Comparison of ENCODE assay signal across 8 mouse cellular contexts in genomic region chr13:52041467-52042421, GRCm38 (mm10).
DNase-seq lines count a peak whose midpoint lies in the region; ATAC-seq and TF ChIP-seq lines count a peak whose summit lies in the region.

No protein-coding gene starts in this region.

- ATAC-seq in forebrain, embryonic 16.5 days, result peak; percentile 54
- ATAC-seq in megakaryocyte progenitor cell, adult 5-6 weeks (replicated peaks; ENCODE audit: poor library complexity), result peak; percentile 71

- H3K9me3 ChIP-seq in forebrain, embryonic 16.5 days (ENCODE audit: control insufficient read depth, low read length), result no peaks in the 10 kb centered on the region

- H3K27me3 ChIP-seq in forebrain, embryonic 16.5 days (replicated peaks; ENCODE audit: control insufficient read depth, insufficient read depth, low read length), result no peaks in the 10 kb centered on the region

- H3K4me1 ChIP-seq in forebrain, embryonic 16.5 days (replicated peaks; ENCODE audit: control insufficient read depth, insufficient read depth, low read length), result peaks cover 23% of the 10 kb centered on the region

- H3K36me3 ChIP-seq in forebrain, embryonic 16.5 days (ENCODE audit: control insufficient read depth, insufficient read depth), result no peaks in the 10 kb centered on the region

- TF ChIP-seq POLR2A in brain, embryonic 14.5 days (IDR thresholded peaks at IDR 0.05; ENCODE audit: borderline replicate concordance, extremely low read depth, insufficient read depth, insufficient read length, poor library complexity, severe bottlenecking), result no peak

- peak; percentile 50 for DNase-seq in adrenal gland, adult 2 months
- no peak for DNase-seq in adrenal gland, postnatal 4 days (ENCODE audit: low spot score in 2 of 2)
- peak; percentile 78 for DNase-seq in brain, embryonic 14.5 days (ENCODE audit: low read depth)
- peak; percentile 70 for DNase-seq in heart, postnatal 4 days
- peak; percentile 63 to 67 for DNase-seq in layer of hippocampus, postnatal 14 days (ENCODE audit: low spot score in 2 of 2)
- no peak for DNase-seq in urinary bladder, adult 2 months (ENCODE audit: low spot score)

- no peak overlapping the region for H3K4me2 ChIP-seq in forebrain, embryonic 16.5 days (ENCODE audit: low read length)

- H3K9ac ChIP-seq in forebrain, embryonic 16.5 days (replicated peaks; ENCODE audit: low read depth, low read length), result no peak overlapping the region

- no peak overlapping the region for H3K4me3 ChIP-seq in forebrain, embryonic 16.5 days (replicated peaks; ENCODE audit: low read length)

- TF ChIP-seq CTCF in brain, embryonic 14.5 days (IDR thresholded peaks at IDR 0.05; ENCODE audit: borderline replicate concordance, extremely low read depth, insufficient read depth, insufficient read length), result no peak

- WGBS in forebrain, embryonic 16.5 days, result 47% methylated on average over 15 of the region's 15 CpGs

- peak overlapping the region; percentile 26; the same call in 1 of the 2 replicates for H3K27ac ChIP-seq in forebrain, embryonic 16.5 days (ENCODE audit: low read length)

Comparison
In these comparisons a context has a peak if more than half of its experiments do, and no peak if none do; other contexts are left out.
1. DNase-seq: peak in adrenal gland, adult 2 months (single experiment), brain, embryonic 14.5 days (single experiment), heart, postnatal 4 days (single experiment) and layer of hippocampus, postnatal 14 days (2 of 2); none in adrenal gland, postnatal 4 days (0 of 2) and urinary bladder, adult 2 months (single experiment).